Mouse (Mus musculus) right cerebral cortex, postnatal 36 days (tissue): ENCODE measurements around the gene Igsf23.
A peak's percentile ranks its signal among the peaks of the same experiment; 100 is the strongest.
"Not testable (repeated sequence)": the region's sequence is repeated elsewhere in the genome, so short reads cannot be mapped to it uniquely, and the experiment has no call there.

Experiments used
- DNase-seq, 2 experiments: peaks; one replicate each; pipeline ENCODE4 v3.0.0; 2022; ENCODE audit warnings: low spot score in 2 of 2, mixed read lengths in 1 of 2

Igsf23 gene

GRCm38 (mm10) chr7:19935961-19936360 is 14.6 kb downstream of the Igsf23 start:
- no peak for DNase-seq

- no peak for DNase-seq
Measured at GRCm38 (mm10) chr7:19935171-19935751, 15.3 kb downstream of the Igsf23 start.

- peak; percentile 82 to 85 for DNase-seq
Measured at GRCm38 (mm10) chr7:19932877-19933809, 17.4 kb downstream of the Igsf23 start.

GRCm38 (mm10) chr7:19932133-19932876 is 18.3 kb downstream of the Igsf23 start:
- no peak for DNase-seq

- not testable (repeated sequence) for DNase-seq
Measured at GRCm38 (mm10) chr7:19930481-19930880, 20.1 kb downstream of the Igsf23 start.

- no peak for DNase-seq
Measured at GRCm38 (mm10) chr7:19928486-19928885, 22.1 kb downstream of the Igsf23 start.

GRCm38 (mm10) chr7:19926849-19927480 is 23.6 kb downstream of the Igsf23 start:
- DNase-seq = no peak

- DNase-seq = no peak
Measured at GRCm38 (mm10) chr7:19925376-19925775, 25.2 kb downstream of the Igsf23 start.

- no peak for DNase-seq
Measured at GRCm38 (mm10) chr7:19923797-19924196, 26.8 kb downstream of the Igsf23 start.

GRCm38 (mm10) chr7:19923354-19923753 is 27.2 kb downstream of the Igsf23 start:
- no peak for DNase-seq

GRCm38 (mm10) chr7:19920506-19921261 is 29.9 kb downstream of the Igsf23 start, which contains the start of gene Pvr:
Gene Pvr (minus strand): TSS chr7:19921160.
- peak; percentile 71 to 77 for DNase-seq

GRCm38 (mm10) chr7:19920166-19920505 is 30.4 kb downstream of the Igsf23 start:
- no peak for DNase-seq

GRCm38 (mm10) chr7:19914558-19914957 is 36.0 kb downstream of the Igsf23 start:
- no peak for DNase-seq

GRCm38 (mm10) chr7:19911695-19912524 is 38.6 kb downstream of the Igsf23 start:
- DNase-seq = no peak

- no peak for DNase-seq
Measured at GRCm38 (mm10) chr7:19911292-19911658, 39.3 kb downstream of the Igsf23 start.

GRCm38 (mm10) chr7:19910421-19911291 is 39.9 kb downstream of the Igsf23 start:
- peak; percentile 55 to 61 for DNase-seq

- DNase-seq = no peak
Measured at GRCm38 (mm10) chr7:19889881-19890280, 60.7 kb downstream of the Igsf23 start.

GRCm38 (mm10) chr7:19887849-19888248 is 62.7 kb downstream of the Igsf23 start, which contains the start of gene Ceacam19:
Gene Ceacam19 (minus strand): TSS chr7:19887965.
- no peak for DNase-seq
